Mouse (Mus musculus): ENCODE measurements around the gene Etfa. TPM values are rescaled to one million over a fixed set of nuclear protein-coding genes. Genes with fewer than 3 reads are reported as not detected.

Gene Etfa
- polyA plus RNA-seq, 1 experiment from 2014 or later, result 372 TPM

GRCm38 (mm10) chr9:55545556-55546175 lies 33.6 kb upstream of the Etfa start:
- no peak overlapping the region for H3K27ac ChIP-seq
- H3K36me3 ChIP-seq (ENCODE audit: insufficient read depth, low read length), result no peaks in the 10 kb centered on the region
- H3K4me2 ChIP-seq (ENCODE audit: low read length), result peak overlapping the region; percentile 49
- peak; percentile 19 for DNase-seq (ENCODE audit: low spot score)
- TF ChIP-seq CTCF (IDR thresholded peaks at IDR 0.05; ENCODE audit: low read depth), result no peak
- no peak overlapping the region for H3K9ac ChIP-seq (ENCODE audit: low read depth, low read length)
- peak overlapping the region; percentile 21; the same call in 1 of the 2 replicates for H3K4me3 ChIP-seq (replicated peaks; ENCODE audit: low read depth, low read length)
- peaks cover 76% of the 10 kb centered on the region for H3K27me3 ChIP-seq (ENCODE audit: insufficient read depth, low read length)
- peaks cover 32% of the 10 kb centered on the region for H3K4me1 ChIP-seq (replicated peaks; ENCODE audit: insufficient read depth, low read length)
- ATAC-seq (replicated peaks; ENCODE audit: low FRiP score, low read depth), result no peak
- no peaks in the 10 kb centered on the region for H3K9me3 ChIP-seq (replicated peaks; ENCODE audit: low read length)
- 5% methylated on average over 41 of the region's 41 CpGs for WGBS

GRCm38 (mm10) chr9:55544861-55545555 lies 33.0 kb upstream of the Etfa start:
- Histone ChIP-seq H3K4me1 (replicated peaks; ENCODE audit: insufficient read depth, low read length) (peaks cover 32% of the 10 kb centered on the region), H3K4me3 (replicated peaks; ENCODE audit: low read depth, low read length) (0 out of 2 replicates have a peak overlapping the region, but pooled peaks have one; percentile 6), H3K9ac (ENCODE audit: low read depth, low read length) (no peak overlapping the region), H3K4me2 (ENCODE audit: low read length) (peak overlapping the region; percentile 49), H3K9me3 (replicated peaks; ENCODE audit: low read length) (no peaks in the 10 kb centered on the region), H3K27me3 (ENCODE audit: insufficient read depth, low read length) (peaks cover 77% of the 10 kb centered on the region), H3K27ac (no peak overlapping the region), H3K36me3 (ENCODE audit: insufficient read depth, low read length) (no peaks in the 10 kb centered on the region)
- TF ChIP-seq CTCF (IDR thresholded peaks at IDR 0.05; ENCODE audit: low read depth), result no peak
- DNase-seq (ENCODE audit: low spot score) (peak; percentile 24), ATAC-seq (replicated peaks; ENCODE audit: low FRiP score, low read depth) (no peak)
- whole genome bisulfite sequencing, result 3% methylated on average over 30 of the region's 30 CpGs

GRCm38 (mm10) chr9:55543703-55544401 lies 31.8 kb upstream of the Etfa start:
- Histone ChIP-seq H3K4me1 (replicated peaks; ENCODE audit: insufficient read depth, low read length) (peaks cover 32% of the 10 kb centered on the region), H3K27me3 (ENCODE audit: insufficient read depth, low read length) (peaks cover 84% of the 10 kb centered on the region), H3K9me3 (replicated peaks; ENCODE audit: low read length) (no peaks in the 10 kb centered on the region), H3K36me3 (ENCODE audit: insufficient read depth, low read length) (no peaks in the 10 kb centered on the region), H3K4me3 (replicated peaks; ENCODE audit: low read depth, low read length) (peak overlapping the region; percentile 23), H3K4me2 (ENCODE audit: low read length) (peak overlapping the region; percentile 1; the same call in 1 of the 2 replicates), H3K27ac (no peak overlapping the region), H3K9ac (ENCODE audit: low read depth, low read length) (no peak overlapping the region)
- TF ChIP-seq CTCF (IDR thresholded peaks at IDR 0.05; ENCODE audit: low read depth), result no peak
- DNase-seq (ENCODE audit: low spot score) (peak; percentile 29), ATAC-seq (replicated peaks; ENCODE audit: low FRiP score, low read depth) (no peak)
- WGBS, result 2% methylated on average over 46 of the region's 46 CpGs

- H3K4me2 ChIP-seq (ENCODE audit: low read length), result no peak overlapping the region
- TF ChIP-seq CTCF (IDR thresholded peaks at IDR 0.05; ENCODE audit: low read depth), result no peak
- no peaks in the 10 kb centered on the region for H3K36me3 ChIP-seq (ENCODE audit: insufficient read depth, low read length)
- no peaks in the 10 kb centered on the region for H3K9me3 ChIP-seq (replicated peaks; ENCODE audit: low read length)
- peaks cover 32% of the 10 kb centered on the region for H3K4me1 ChIP-seq (replicated peaks; ENCODE audit: insufficient read depth, low read length)
- DNase-seq (ENCODE audit: low spot score) (no peak), ATAC-seq (replicated peaks; ENCODE audit: low FRiP score, low read depth) (no peak)
- WGBS, result 20% methylated on average over 8 of the region's 8 CpGs
- H3K9ac ChIP-seq (ENCODE audit: low read depth, low read length), result no peak overlapping the region
- H3K4me3 ChIP-seq (replicated peaks; ENCODE audit: low read depth, low read length), result no peak overlapping the region
- H3K27ac ChIP-seq, result no peak overlapping the region
- H3K27me3 ChIP-seq (ENCODE audit: insufficient read depth, low read length), result peaks cover 83% of the 10 kb centered on the region
These were observed 31.3 kb upstream of the Etfa start for GRCm38 (mm10) chr9:55543336-55543702.

- Histone ChIP-seq H3K27me3 (ENCODE audit: insufficient read depth, low read length) (peaks cover 82% of the 10 kb centered on the region), H3K4me1 (replicated peaks; ENCODE audit: insufficient read depth, low read length) (peaks cover 32% of the 10 kb centered on the region), H3K27ac (no peak overlapping the region), H3K36me3 (ENCODE audit: insufficient read depth, low read length) (no peaks in the 10 kb centered on the region), H3K4me3 (replicated peaks; ENCODE audit: low read depth, low read length) (peak overlapping the region; percentile 24), H3K4me2 (ENCODE audit: low read length) (peak overlapping the region; percentile 34), H3K9ac (ENCODE audit: low read depth, low read length) (no peak overlapping the region), H3K9me3 (replicated peaks; ENCODE audit: low read length) (no peaks in the 10 kb centered on the region)
- ATAC-seq (replicated peaks; ENCODE audit: low FRiP score, low read depth) (no peak), DNase-seq (ENCODE audit: low spot score) (no peak)
- TF ChIP-seq CTCF (IDR thresholded peaks at IDR 0.05; ENCODE audit: low read depth), result no peak
- 4% methylated on average over 57 of the region's 59 CpGs for WGBS
These were observed 30.6 kb upstream of the Etfa start for GRCm38 (mm10) chr9:55542366-55543325.
